Mouse (Mus musculus) liver, embryonic 12.5 days (tissue): ENCODE results near the gene Pcp4l1. TPM values are rescaled to one million over a fixed set of nuclear protein-coding genes. Genes with fewer than 3 reads are reported as not detected.

Experiments
- polyA plus RNA-seq: library from polyadenylated mRNA; unstranded; fragments of >200 nt; fragmentation: Nextera tagmentation; extraction: Ambion mirVana; gene quantifications from 2 replicates; pipeline ENCODE4 v1.2.1, GENCODE M21; 2016

Gene Pcp4l1
- polyA plus RNA-seq, 1 experiment from 2014 or later = 1.2 TPM

Other genes with a start within 250 kb of the Pcp4l1 start
- gene Fcgr2b, start 219.7 kb downstream of the Pcp4l1 start, polyA plus RNA-seq = 1.7 and 1.9 TPM in 2 replicates
- gene Fcgr4, start 177.3 kb downstream of the Pcp4l1 start, polyA plus RNA-seq = 1.3 and 2.0 TPM in 2 replicates
- 16.1 and 17.0 TPM in 2 replicates for gene Fcgr3, start 131.3 kb downstream of the Pcp4l1 start, polyA plus RNA-seq
- gene Cfap126, start 82.3 kb downstream of the Pcp4l1 start, polyA plus RNA-seq = 2.1 and 2.3 TPM in 2 replicates
- 140 and 155 TPM in 2 replicates for gene Sdhc, start 45.7 kb downstream of the Pcp4l1 start, polyA plus RNA-seq
- 0.10 and 0.18 TPM in 2 replicates for gene Mpz, start 45.6 kb downstream of the Pcp4l1 start, polyA plus RNA-seq
- 0.23 and 0.36 TPM in 2 replicates for gene Nr1i3, start 17.7 kb upstream of the Pcp4l1 start, polyA plus RNA-seq
- 20.7 and 21.9 TPM in 2 replicates for gene Tomm40l, start 26.2 kb upstream of the Pcp4l1 start, polyA plus RNA-seq
- 2,516 and 2,642 TPM in 2 replicates for gene Apoa2, start 28.8 kb upstream of the Pcp4l1 start, polyA plus RNA-seq
- gene Fcer1g, start 38.1 kb upstream of the Pcp4l1 start, polyA plus RNA-seq = 55.8 and 60.7 TPM in 2 replicates
- gene Adamts4, start 54.2 kb upstream of the Pcp4l1 start, polyA plus RNA-seq = 0.61 and 0.72 TPM in 2 replicates
- gene Ndufs2, start 55.1 kb upstream of the Pcp4l1 start, polyA plus RNA-seq = 160 and 167 TPM in 2 replicates
- gene B4galt3, start 74.1 kb upstream of the Pcp4l1 start, polyA plus RNA-seq = 29.9 and 35.8 TPM in 2 replicates
- gene Ppox, start 84.9 kb upstream of the Pcp4l1 start, polyA plus RNA-seq = 199 and 207 TPM in 2 replicates
- gene Usp21, start 91.7 kb upstream of the Pcp4l1 start, polyA plus RNA-seq = 36.2 and 38.6 TPM in 2 replicates
- 55.9 and 58.3 TPM in 2 replicates for gene Ufc1, start 98.8 kb upstream of the Pcp4l1 start, polyA plus RNA-seq
- 24.9 and 26.1 TPM in 2 replicates for gene Dedd, start 132.9 kb upstream of the Pcp4l1 start, polyA plus RNA-seq
- gene Nit1, start 149.4 kb upstream of the Pcp4l1 start, polyA plus RNA-seq = 22.8 and 25.3 TPM in 2 replicates
- 74.3 and 76.1 TPM in 2 replicates for gene Pfdn2, start 149.4 kb upstream of the Pcp4l1 start, polyA plus RNA-seq
- 0.35 and 0.46 TPM in 2 replicates for gene Klhdc9, start 164.5 kb upstream of the Pcp4l1 start, polyA plus RNA-seq
- 0.06 and 0.13 TPM in 2 replicates for gene Nectin4, start 173.8 kb upstream of the Pcp4l1 start, polyA plus RNA-seq
- 4.7 and 5.3 TPM in 2 replicates for gene Arhgap30, start 192.7 kb upstream of the Pcp4l1 start, polyA plus RNA-seq
- gene Usf1, start 215.0 kb upstream of the Pcp4l1 start, polyA plus RNA-seq = 27.5 and 28.7 TPM in 2 replicates
- 3.1 TPM in 2 replicates for gene Tstd1, start 222.6 kb upstream of the Pcp4l1 start, polyA plus RNA-seq
- gene F11r, start 241.3 kb upstream of the Pcp4l1 start, polyA plus RNA-seq = 28.2 and 28.9 TPM in 2 replicates